Mouse (Mus musculus) skeletal muscle tissue, adult 2 months (tissue): ENCODE data around the gene Gstt4.
"Not testable (repeated sequence)": the region's sequence is repeated elsewhere in the genome, so short reads cannot be mapped to it uniquely, and the experiment has no call there.

ENCODE experiments used
- DNase-seq: peaks from one replicate; pipeline ENCODE4 v3.0.0-alpha.2; 2012; ENCODE audit warnings: low read depth, low spot score

Gene Gstt4

GRCm38 (mm10) chr10:75789841-75790240 lies 32.5 kb downstream of the Gstt4 start:
- DNase-seq = no peak

- DNase-seq = no peak
Measured at GRCm38 (mm10) chr10:75789081-75789735, 33.1 kb downstream of the Gstt4 start.

GRCm38 (mm10) chr10:75788277-75788676 lies 34.1 kb downstream of the Gstt4 start:
- DNase-seq = no peak

- no peak for DNase-seq
Measured at GRCm38 (mm10) chr10:75785442-75785841, 36.9 kb downstream of the Gstt4 start.

GRCm38 (mm10) chr10:75780769-75781578 lies 41.4 kb downstream of the Gstt4 start, which contains the start of the genes Gm20441 and Gstt3:
Gene Gm20441, minus strand, starts transcription at chr10:75780954.
Gene Gstt3, minus strand, starts transcription at chr10:75781414.
- peak; percentile 78 for DNase-seq

GRCm38 (mm10) chr10:75779206-75780174 lies 42.9 kb downstream of the Gstt4 start:
- DNase-seq = no peak

- no peak for DNase-seq
Measured at GRCm38 (mm10) chr10:75777885-75778284, 44.5 kb downstream of the Gstt4 start.

- DNase-seq = no peak
Measured at GRCm38 (mm10) chr10:75776562-75776961, 45.8 kb downstream of the Gstt4 start.

- no peak for DNase-seq
Measured at GRCm38 (mm10) chr10:75774587-75774986, 47.8 kb downstream of the Gstt4 start.

GRCm38 (mm10) chr10:75774102-75774501 lies 48.2 kb downstream of the Gstt4 start:
- DNase-seq = no peak

GRCm38 (mm10) chr10:75772795-75773664 lies 49.3 kb downstream of the Gstt4 start, which contains the start of gene Ddt:
Gene Ddt, minus strand, starts transcription at chr10:75773414.
- peak; percentile 88 for DNase-seq

- DNase-seq = not testable (repeated sequence)
Measured at GRCm38 (mm10) chr10:75767756-75768155, 54.6 kb downstream of the Gstt4 start.

- DNase-seq = no peak
Measured at GRCm38 (mm10) chr10:75766856-75767255, 55.5 kb downstream of the Gstt4 start.
